Mouse (Mus musculus) ES-E14 (cell line): ENCODE results near the gene Rpl5. TPM values are rescaled to one million over a fixed set of nuclear protein-coding genes. Genes with fewer than 3 reads are reported as not detected.

Source experiments
- DNase-seq: peaks from one replicate; pipeline ENCODE4 v3.0.0-alpha.2; 2013; ENCODE audit warnings: low read depth, low spot score
- H3K27ac ChIP-seq: 2 replicates; pipeline ENCODE4 v1.5.1; 2012; ENCODE audit warnings: low read depth, mild to moderate bottlenecking, low read length, moderate library complexity, mixed read lengths; ENCODE audit not compliant: poor library complexity, insufficient read depth, severe bottlenecking
- H3K36me3 ChIP-seq: 2 replicates; pipeline ENCODE4 v1.6.1; 2012; ENCODE audit warnings: mild to moderate bottlenecking, low read length, moderate library complexity, mixed read lengths; ENCODE audit not compliant: control insufficient read depth, poor library complexity, insufficient read depth, severe bottlenecking
- H3K4me1 ChIP-seq, 2 experiments: fragments of 150-350 bp in 1 of 2; sonication (generic) in 1 of 2; 2 replicates each; pipeline ENCODE4 v1.6.1; 2012; ENCODE audit warnings: low read length in 2 of 2, mild to moderate bottlenecking in 1 of 2, mixed read lengths in 1 of 2; ENCODE audit not compliant: control insufficient read depth in 2 of 2, insufficient read depth in 2 of 2, poor library complexity in 1 of 2
- H3K4me3 ChIP-seq, 2 experiments: fragments of 150-350 bp in 1 of 2; sonication (generic) in 1 of 2; 2 replicates each; pipeline ENCODE4 v1.5.1; 2012; ENCODE audit warnings: low read length in 2 of 2, low read depth in 1 of 2, mild to moderate bottlenecking in 1 of 2, mixed read lengths in 1 of 2; ENCODE audit not compliant: insufficient read depth in 1 of 2, poor library complexity in 1 of 2, severe bottlenecking in 1 of 2
- H3K9ac ChIP-seq: 2 replicates; pipeline ENCODE4 v1.6.1; 2012; ENCODE audit warnings: low read depth, mild to moderate bottlenecking, low read length, mixed read lengths; ENCODE audit not compliant: poor library complexity, insufficient read depth, severe bottlenecking
- H3K9me3 ChIP-seq: fragments of 150-350 bp; sonication (generic); 2 replicates; pipeline ENCODE4 v1.6.1; 2012; ENCODE audit warnings: low read depth, mild to moderate bottlenecking, low read length; ENCODE audit not compliant: control insufficient read depth, insufficient read depth
- CHD2 ChIP-seq: IDR thresholded peaks from 2 replicates; pipeline ENCODE4 v1.6.1; 2014; ENCODE audit warnings: mild to moderate bottlenecking, low read depth, low read length, inconsistent platforms
- HCFC1 ChIP-seq: IDR thresholded peaks from 2 replicates; pipeline ENCODE4 v1.6.1; 2012; ENCODE audit warnings: low read length, inconsistent platforms, borderline replicate concordance; ENCODE audit not compliant: insufficient read depth
- MAFK ChIP-seq: IDR thresholded peaks from 2 replicates; pipeline ENCODE4 v1.6.1; 2014; ENCODE audit warnings: mild to moderate bottlenecking, low read depth, low read length, inconsistent platforms; ENCODE audit not compliant: insufficient read depth
- ZC3H11A ChIP-seq: IDR thresholded peaks from 2 replicates; pipeline ENCODE4 v1.6.1; 2012; ENCODE audit warnings: low read depth, mild to moderate bottlenecking, inconsistent platforms, low read length, borderline replicate concordance
- ZNF384 ChIP-seq: IDR thresholded peaks from 2 replicates; pipeline ENCODE4 v1.6.1; 2012; ENCODE audit warnings: low read depth, low read length, inconsistent platforms
- in situ Hi-C, 2 experiments: fragments of 600-800 bp; cut with MboI; formaldehyde crosslinking; loops; one replicate each; pipeline ENCODE4 v1.15.1; 2025; ENCODE audit warnings: low sequenced_read_pairs in 2 of 2, inconsistent platforms in 1 of 2; ENCODE audit not compliant: unreplicated experiment in 2 of 2
- total RNA-seq: library from RNA; depleted of rRNA; stranded (reverse); fragments of 300-350 nt; gene quantifications from 2 replicates; pipeline ENCODE4 v1.2.3, GENCODE M21; 2012

The Rpl5 gene
- total RNA-seq, 1 experiment, result 752 TPM

GRCm38 (mm10) chr5:107946475-107946874 is 46.2 kb downstream of the Rpl5 start:
- Histone ChIP-seq H3K4me3 (no peak overlapping the region), H3K9me3 (no peaks in the 10 kb centered on the region), H3K27ac (no peak overlapping the region), H3K4me1 (no peaks in the 10 kb centered on the region; a peak in 1 of 4 replicates), H3K9ac (no peak overlapping the region), H3K36me3 (no peaks in the 10 kb centered on the region)
- DNase-seq, result no peak
- in situ Hi-C loops, result loop anchor here in 1 of 2 experiments (25.0 kb wide), 1 partner anchor 216 kb away; no protein-coding TSS in a partner anchor
- TF ChIP-seq HCFC1 (no peak), MAFK (no peak), ZNF384 (no peak), ZC3H11A (no peak), CHD2 (no peak)

GRCm38 (mm10) chr5:107947548-107947947 is 47.2 kb downstream of the Rpl5 start:
- H3K4me3 ChIP-seq, result no peak overlapping the region
- in situ Hi-C loops, result loop anchor here in 1 of 2 experiments (25.0 kb wide), 1 partner anchor 215 kb away; no protein-coding TSS in a partner anchor
- H3K9me3 ChIP-seq, result no peaks in the 10 kb centered on the region
- no peak for DNase-seq
- TF ChIP-seq MAFK (no peak), ZC3H11A (no peak), ZNF384 (no peak), CHD2 (no peak), HCFC1 (no peak)
- no peaks in the 10 kb centered on the region for H3K36me3 ChIP-seq
- no peaks in the 10 kb centered on the region; a peak in 1 of 4 replicates for H3K4me1 ChIP-seq
- no peak overlapping the region for H3K27ac ChIP-seq
- no peak overlapping the region for H3K9ac ChIP-seq

- TF ChIP-seq HCFC1 (no peak), CHD2 (no peak), MAFK (no peak), ZNF384 (no peak), ZC3H11A (no peak)
- H3K9me3 ChIP-seq, result no peaks in the 10 kb centered on the region
- in situ Hi-C loops, result loop anchor here in 1 of 2 experiments (25.0 kb wide), 1 partner anchor 213 kb away; no protein-coding TSS in a partner anchor
- no peak for DNase-seq
- no peaks in the 10 kb centered on the region for H3K36me3 ChIP-seq
- H3K4me3 ChIP-seq, result no peak overlapping the region
- H3K4me1 ChIP-seq, result no peaks in the 10 kb centered on the region; a peak in 1 of 4 replicates
- no peak overlapping the region for H3K27ac ChIP-seq
- H3K9ac ChIP-seq, result no peak overlapping the region
Observed at GRCm38 (mm10) chr5:107948899-107949298, 48.6 kb downstream of the Rpl5 start.

- Histone ChIP-seq H3K9me3 (no peaks in the 10 kb centered on the region), H3K4me1 (no peaks in the 10 kb centered on the region), H3K36me3 (no peaks in the 10 kb centered on the region), H3K9ac (no peak overlapping the region), H3K27ac (no peak overlapping the region), H3K4me3 (no peak overlapping the region)
- TF ChIP-seq ZNF384 (no peak), ZC3H11A (no peak), CHD2 (no peak), HCFC1 (no peak), MAFK (no peak)
- no peak for DNase-seq
- in situ Hi-C loops, result loop anchor here in 1 of 2 experiments (25.0 kb wide), 1 partner anchor 213 kb away; no protein-coding TSS in a partner anchor
Observed at GRCm38 (mm10) chr5:107949607-107950006, 49.3 kb downstream of the Rpl5 start.

- TF ChIP-seq HCFC1 (no peak), CHD2 (no peak), MAFK (no peak), ZNF384 (no peak), ZC3H11A (no peak)
- Histone ChIP-seq H3K9me3 (no peaks in the 10 kb centered on the region), H3K4me3 (no peak overlapping the region), H3K4me1 (no peaks in the 10 kb centered on the region), H3K27ac (no peak overlapping the region), H3K36me3 (no peaks in the 10 kb centered on the region), H3K9ac (no peak overlapping the region)
- in situ Hi-C loops, result no loop called here
- DNase-seq, result no peak
Observed at GRCm38 (mm10) chr5:107950643-107951042, 50.3 kb downstream of the Rpl5 start.
